ENCODE assay signal across 24 mouse cellular contexts in genomic region chr1:90449571-90450226, GRCm38 (mm10).
A peak's percentile ranks its signal among the peaks of the same experiment; 100 is the strongest.
DNase-seq lines count a peak whose midpoint lies in the region; ATAC-seq and TF ChIP-seq lines count a peak whose summit lies in the region.
"Had no signal": no experiment of that assay in that cellular context is flagged by ENCODE, and none has a peak within 500 bp of the region (broad histone marks: within the 10 kb centered on the region; RNA-seq: fewer than 3 reads in every experiment).

No protein-coding gene starts in this region.

- ATAC-seq in kidney, embryonic 14.5 days (ENCODE audit: low FRiP score, low TSS enrichment): peak; percentile 71
- ATAC-seq in midbrain, embryonic 14.5 days (ENCODE audit: low FRiP score, low TSS enrichment): no peak
- ATAC-seq in midbrain, postnatal 0 days (ENCODE audit: low FRiP score): no peak
- ATAC-seq: CD4-positive, CD25-positive, alpha-beta regulatory T cell, adult 4 months; forebrain, embryonic 15.5 days had no signal

- no peak overlapping the region for H3K4me3 ChIP-seq in kidney, embryonic 14.5 days (ENCODE audit: low read length)
- no peak overlapping the region for H3K4me3 ChIP-seq in midbrain, embryonic 14.5 days (replicated peaks; ENCODE audit: low read depth, low read length)
- no peak overlapping the region for H3K4me3 ChIP-seq in midbrain, postnatal 0 days (ENCODE audit: low read depth, low read length)
- H3K4me3 ChIP-seq: embryonic facial prominence, embryonic 12.5 days; embryonic facial prominence, embryonic 15.5 days; forebrain, embryonic 15.5 days; heart, embryonic 12.5 days; heart, embryonic 15.5 days; hindbrain, embryonic 10.5 days; hindbrain, embryonic 13.5 days had no signal

- no peak overlapping the region for H3K9ac ChIP-seq in kidney, embryonic 14.5 days (ENCODE audit: low read depth, low read length)
- H3K9ac ChIP-seq in midbrain, embryonic 14.5 days (replicated peaks; ENCODE audit: low read length): no peak overlapping the region
- no peak overlapping the region for H3K9ac ChIP-seq in midbrain, postnatal 0 days (replicated peaks; ENCODE audit: low read length, poor library complexity, severe bottlenecking)
- H3K9ac ChIP-seq: embryonic facial prominence, embryonic 12.5 days; embryonic facial prominence, embryonic 15.5 days; forebrain, embryonic 15.5 days; heart, embryonic 12.5 days; heart, embryonic 15.5 days; hindbrain, embryonic 13.5 days had no signal

- no peak overlapping the region for H3K27ac ChIP-seq in kidney, embryonic 14.5 days (ENCODE audit: low read depth, low read length)
- H3K27ac ChIP-seq in midbrain, embryonic 14.5 days (replicated peaks; ENCODE audit: low read depth, low read length): no peak overlapping the region
- no peak overlapping the region for H3K27ac ChIP-seq in midbrain, postnatal 0 days (ENCODE audit: low read depth, low read length)
- H3K27ac ChIP-seq: embryonic facial prominence, embryonic 12.5 days; embryonic facial prominence, embryonic 15.5 days; forebrain, embryonic 15.5 days; heart, embryonic 15.5 days; hindbrain, embryonic 10.5 days; hindbrain, embryonic 13.5 days had no signal

- peaks cover 13% of the 10 kb centered on the region for H3K4me1 ChIP-seq in kidney, embryonic 14.5 days (ENCODE audit: control insufficient read depth, insufficient read depth, low read length)
- H3K4me1 ChIP-seq in midbrain, embryonic 14.5 days (ENCODE audit: control insufficient read depth, insufficient read depth, low read length): no peaks in the 10 kb centered on the region; the same call in 1 of the 2 replicates
- no peaks in the 10 kb centered on the region for H3K4me1 ChIP-seq in midbrain, postnatal 0 days (ENCODE audit: insufficient read depth, low read length)
- H3K4me1 ChIP-seq: forebrain, embryonic 15.5 days; heart, embryonic 15.5 days had no signal

- 24% methylated on average over 7 of the region's 7 CpGs for WGBS in kidney, embryonic 14.5 days
- 21% methylated on average over 7 of the region's 7 CpGs for WGBS in midbrain, embryonic 14.5 days
- 21% methylated on average over 7 of the region's 7 CpGs for WGBS in midbrain, postnatal 0 days

- no peaks in the 10 kb centered on the region for H3K36me3 ChIP-seq in kidney, embryonic 14.5 days (ENCODE audit: control insufficient read depth, insufficient read depth, low read length)
- no peaks in the 10 kb centered on the region for H3K36me3 ChIP-seq in midbrain, embryonic 14.5 days (ENCODE audit: control insufficient read depth, insufficient read depth, low read length)
- H3K36me3 ChIP-seq in midbrain, postnatal 0 days (ENCODE audit: insufficient read depth, low read length): no peaks in the 10 kb centered on the region
- H3K36me3 ChIP-seq: embryonic facial prominence, embryonic 12.5 days; embryonic facial prominence, embryonic 15.5 days; forebrain, embryonic 15.5 days; heart, embryonic 12.5 days; heart, embryonic 15.5 days; hindbrain, embryonic 10.5 days; hindbrain, embryonic 13.5 days had no signal

- H3K9me3 ChIP-seq in kidney, embryonic 14.5 days (ENCODE audit: control insufficient read depth, low read length): no peaks in the 10 kb centered on the region
- no peaks in the 10 kb centered on the region for H3K9me3 ChIP-seq in midbrain, embryonic 14.5 days (ENCODE audit: control insufficient read depth, low read length)
- no peaks in the 10 kb centered on the region for H3K9me3 ChIP-seq in midbrain, postnatal 0 days (ENCODE audit: low read length)
- H3K9me3 ChIP-seq: embryonic facial prominence, embryonic 12.5 days; embryonic facial prominence, embryonic 15.5 days; forebrain, embryonic 15.5 days; heart, embryonic 15.5 days; hindbrain, embryonic 10.5 days; hindbrain, embryonic 13.5 days had no signal

- no peak overlapping the region for H3K4me2 ChIP-seq in kidney, embryonic 14.5 days (replicated peaks; ENCODE audit: low read depth, low read length)
- no peak overlapping the region for H3K4me2 ChIP-seq in midbrain, embryonic 14.5 days (ENCODE audit: low read length)
- no peak overlapping the region for H3K4me2 ChIP-seq in midbrain, postnatal 0 days (ENCODE audit: low read depth, low read length, poor library complexity, severe bottlenecking)
- H3K4me2 ChIP-seq: embryonic facial prominence, embryonic 12.5 days; embryonic facial prominence, embryonic 15.5 days; forebrain, embryonic 15.5 days; heart, embryonic 12.5 days; heart, embryonic 15.5 days; hindbrain, embryonic 13.5 days had no signal

- no peak for DNase-seq in kidney, adult 8-10 months
- DNase-seq in midbrain, embryonic 14.5 days: peak; percentile 35
- DNase-seq in midbrain, postnatal 0 days (ENCODE audit: low spot score): no peak
- peak; percentile 35 for DNase-seq in kidney, postnatal 10 days
- peak; percentile 50 to 63 for DNase-seq in kidney, postnatal 4 days
- DNase-seq: adrenal gland, adult 2 months; adrenal gland, postnatal 14 days; cerebellum, adult 11 months; cerebellum, adult 2 months; cerebellum, adult 9-11 months; cerebellum, postnatal 25 days; gastrocnemius, postnatal 25 days; heart, adult 18-20 months; heart, postnatal 10 days; heart, postnatal 36 days had no signal

- no peak for TF ChIP-seq CTCF in midbrain, postnatal 0 days (IDR thresholded peaks at IDR 0.05)

- no peaks in the 10 kb centered on the region for H3K27me3 ChIP-seq in kidney, embryonic 14.5 days (ENCODE audit: control insufficient read depth, insufficient read depth, low read length)
- H3K27me3 ChIP-seq in midbrain, embryonic 14.5 days (ENCODE audit: control insufficient read depth, insufficient read depth, low read length): no peaks in the 10 kb centered on the region
- H3K27me3 ChIP-seq in midbrain, postnatal 0 days (ENCODE audit: insufficient read depth, low read length): no peaks in the 10 kb centered on the region
- H3K27me3 ChIP-seq: embryonic facial prominence, embryonic 12.5 days; embryonic facial prominence, embryonic 15.5 days; forebrain, embryonic 15.5 days; heart, embryonic 12.5 days; heart, embryonic 15.5 days had no signal

Comparison
In these comparisons a context has a peak if more than half of its experiments do, and no peak if none do; other contexts are left out.
1. DNase-seq: peak in midbrain, embryonic 14.5 days (single experiment), kidney, postnatal 10 days (single experiment) and kidney, postnatal 4 days (2 of 2); none in kidney, adult 8-10 months (0 of 2) and midbrain, postnatal 0 days (single experiment).